Comparison of ENCODE assay signal across 7 mouse cellular contexts in genomic region chr11:76217390-76217800, GRCm38 (mm10). TPM values are rescaled to one million over a fixed set of nuclear protein-coding genes. Genes with fewer than 3 reads are reported as not detected.
DNase-seq lines count a peak whose midpoint lies in the region; ATAC-seq lines count a peak whose summit lies in the region.

Gene Dbil5 (plus strand): TSS chr11:76217608.
Gene Gemin4 (minus strand): TSS chr11:76217664.

- H3K9ac ChIP-seq in embryonic facial prominence, embryonic 11.5 days (replicated peaks; ENCODE audit: low read length), result peak within 1 kb of the TSS; percentile 95
- peak within 1 kb of the TSS; percentile 93 for H3K9ac ChIP-seq in midbrain, embryonic 13.5 days (replicated peaks)

- peak within 1 kb of the TSS; percentile 82 for H3K27ac ChIP-seq in embryonic facial prominence, embryonic 11.5 days (replicated peaks; ENCODE audit: low read depth, low read length)
- peak within 1 kb of the TSS; percentile 97 for H3K27ac ChIP-seq in limb, embryonic 10.5 days
- peak within 1 kb of the TSS; percentile 90 for H3K27ac ChIP-seq in midbrain, embryonic 13.5 days

- no peaks in the 10 kb centered on the region for H3K9me3 ChIP-seq in embryonic facial prominence, embryonic 11.5 days (replicated peaks; ENCODE audit: control insufficient read depth, low read length)
- no peaks in the 10 kb centered on the region for H3K9me3 ChIP-seq in limb, embryonic 10.5 days (replicated peaks)
- no peaks in the 10 kb centered on the region for H3K9me3 ChIP-seq in midbrain, embryonic 13.5 days

- no peaks in the 10 kb centered on the region for H3K27me3 ChIP-seq in embryonic facial prominence, embryonic 11.5 days (ENCODE audit: control insufficient read depth, insufficient read depth, low read length)
- H3K27me3 ChIP-seq in limb, embryonic 10.5 days (ENCODE audit: low read depth, poor library complexity, severe bottlenecking), result no peaks in the 10 kb centered on the region
- no peaks in the 10 kb centered on the region for H3K27me3 ChIP-seq in midbrain, embryonic 13.5 days

- peak; percentile 96 for ATAC-seq in embryonic facial prominence, embryonic 11.5 days (replicated peaks; ENCODE audit: insufficient number of reproducible peaks, low FRiP score, low TSS enrichment, low read depth)
- peak; percentile 97 for ATAC-seq in granulocyte monocyte progenitor cell, adult 5-6 weeks (replicated peaks; ENCODE audit: poor library complexity, severe bottlenecking)
- peak; percentile 98 for ATAC-seq in midbrain, embryonic 13.5 days

- peak within 1 kb of the TSS; percentile 79 for H3K4me3 ChIP-seq in embryonic facial prominence, embryonic 11.5 days (ENCODE audit: low read depth, low read length)
- H3K4me3 ChIP-seq in limb, embryonic 10.5 days, result peak within 1 kb of the TSS; percentile 80
- peak within 1 kb of the TSS; percentile 83 for H3K4me3 ChIP-seq in midbrain, embryonic 13.5 days (replicated peaks)

- H3K4me2 ChIP-seq in embryonic facial prominence, embryonic 11.5 days (ENCODE audit: low read depth, low read length), result peak within 1 kb of the TSS; percentile 67
- peak within 1 kb of the TSS; percentile 81 for H3K4me2 ChIP-seq in midbrain, embryonic 13.5 days (replicated peaks)

- WGBS in embryonic facial prominence, embryonic 11.5 days, result 0% methylated on average over 34 of the region's 35 CpGs
- under 1% methylated on average over 35 of the region's 35 CpGs for WGBS in limb, embryonic 10.5 days
- WGBS in midbrain, embryonic 13.5 days, result under 1% methylated on average over 30 of the region's 35 CpGs

- DNase-seq in adrenal gland, postnatal 14 days, result peak; percentile 99
- peak; percentile 99 for DNase-seq in embryonic facial prominence, embryonic 11.5 days (ENCODE audit: low spot score)
- peak; percentile 96 for DNase-seq in kidney, adult 11 months
- peak; percentile 99 for DNase-seq in limb, embryonic 10.5 days (ENCODE audit: low spot score)
- DNase-seq in spleen, adult 12 weeks (ENCODE audit: low spot score), result peak; percentile 89

- peaks cover 8% of the 10 kb centered on the region for H3K36me3 ChIP-seq in embryonic facial prominence, embryonic 11.5 days (replicated peaks; ENCODE audit: control insufficient read depth, insufficient read depth, low read depth, low read length)
- peaks cover 64% of the 10 kb centered on the region for H3K36me3 ChIP-seq in limb, embryonic 10.5 days
- H3K36me3 ChIP-seq in midbrain, embryonic 13.5 days, result peaks cover 45% of the 10 kb centered on the region

- H3K4me1 ChIP-seq in embryonic facial prominence, embryonic 11.5 days (ENCODE audit: control insufficient read depth, insufficient read depth, low read length), result no peaks in the 10 kb centered on the region
- peaks cover 21% of the 10 kb centered on the region for H3K4me1 ChIP-seq in limb, embryonic 10.5 days
- H3K4me1 ChIP-seq in midbrain, embryonic 13.5 days (replicated peaks), result peaks cover 16% of the 10 kb centered on the region

RNA-seq across cellular contexts. Expression of gene Dbil5, which starts in this region (rescaled TPM):
- total RNA-seq in adrenal gland, postnatal 14 days (2021), result 1.3 TPM in 1 of 2 replicates, not detected in the other
- 0.39 and 1.2 TPM in 2 replicates for polyA plus RNA-seq in embryonic facial prominence, embryonic 11.5 days (2014; fragmentation: Nextera tagmentation; extraction: Ambion mirVana)
- total RNA-seq in granulocyte monocyte progenitor cell, adult 5-6 weeks (2014; fragmentation: Nextera tagmentation), result not detected in 2 replicates
- not detected in 2 replicates for total RNA-seq in granulocyte monocyte progenitor cell, adult 5-6 weeks (2017)
- polyA plus RNA-seq in limb, embryonic 10.5 days (2016; fragmentation: Nextera tagmentation; extraction: Ambion mirVana), result 0.26 and 0.38 TPM in 2 replicates
- polyA plus RNA-seq in midbrain, embryonic 13.5 days (2015; fragmentation: Nextera tagmentation; extraction: Ambion mirVana), result 0.50 and 1.00 TPM in 2 replicates

RNA-seq across cellular contexts. Expression of gene Gemin4, which starts in this region (rescaled TPM):
- total RNA-seq in adrenal gland, postnatal 14 days (2021), result 6.0 and 7.1 TPM in 2 replicates
- polyA plus RNA-seq in embryonic facial prominence, embryonic 11.5 days (2014; fragmentation: Nextera tagmentation; extraction: Ambion mirVana), result 54.7 and 55.6 TPM in 2 replicates
- total RNA-seq in granulocyte monocyte progenitor cell, adult 5-6 weeks (2014; fragmentation: Nextera tagmentation), result 21.6 and 21.9 TPM in 2 replicates
- 18.2 and 19.1 TPM in 2 replicates for total RNA-seq in granulocyte monocyte progenitor cell, adult 5-6 weeks (2017)
- polyA plus RNA-seq in limb, embryonic 10.5 days (2016; fragmentation: Nextera tagmentation; extraction: Ambion mirVana), result 59.4 and 60.3 TPM in 2 replicates
- 15.7 and 21.5 TPM in 2 replicates for polyA plus RNA-seq in midbrain, embryonic 13.5 days (2015; fragmentation: Nextera tagmentation; extraction: Ambion mirVana)

Comparison
In these comparisons a context has a peak if more than half of its experiments do, and no peak if none do; other contexts are left out.
1. Peak in every context shown above with its lines: DNase-seq, ATAC-seq, H3K4me3 ChIP-seq and H3K27ac ChIP-seq.